Mouse (Mus musculus) forebrain, embryonic 11.5 days (tissue): ENCODE results near the gene Zfpl1. TPM values are rescaled to one million over a fixed set of nuclear protein-coding genes. Genes with fewer than 3 reads are reported as not detected.
"Not testable (repeated sequence)": the region's sequence is repeated elsewhere in the genome, so short reads cannot be mapped to it uniquely, and the experiment has no call there.

Experiments used
- ATAC-seq: fragments of 200-750 bp; cut with Nextera tagmentation; replicated peaks from 2 replicates; pipeline ENCODE4 v1.8.0; 2017; ENCODE audit warnings: moderate TSS enrichment; ENCODE audit not compliant: low FRiP score
- DNase-seq: peaks from one replicate; pipeline ENCODE4 v3.0.0-alpha.2; 2017; ENCODE audit warnings: low spot score
- H3K27ac ChIP-seq: fragments of 300-500 bp; sonication (generic); 2 replicates; pipeline ENCODE4 v1.5.1; 2014; ENCODE audit warnings: low read depth, low read length
- H3K27me3 ChIP-seq: fragments of 300-500 bp; sonication (generic); 2 replicates; pipeline ENCODE4 v1.6.1; 2014; ENCODE audit warnings: mild to moderate bottlenecking, low read length, mixed read lengths; ENCODE audit not compliant: control insufficient read depth, insufficient read depth
- H3K36me3 ChIP-seq: fragments of 300-500 bp; sonication (generic); 2 replicates; pipeline ENCODE4 v1.6.1; 2014; ENCODE audit warnings: mild to moderate bottlenecking, low read length, moderate library complexity, mixed read lengths; ENCODE audit not compliant: control insufficient read depth, insufficient read depth
- H3K4me1 ChIP-seq: fragments of 300-500 bp; sonication (generic); replicated peaks from 2 replicates; pipeline ENCODE4 v1.6.1; 2014; ENCODE audit warnings: low read length, mixed read lengths; ENCODE audit not compliant: control insufficient read depth, insufficient read depth
- H3K4me2 ChIP-seq: fragments of 300-500 bp; sonication (generic); 2 replicates; pipeline ENCODE4 v1.6.1; 2014; ENCODE audit warnings: low read depth, mild to moderate bottlenecking, low read length, moderate library complexity, mixed read lengths; ENCODE audit not compliant: severe bottlenecking
- H3K4me3 ChIP-seq: fragments of 300-500 bp; sonication (generic); 2 replicates; pipeline ENCODE4 v1.5.1; 2014; ENCODE audit warnings: low read depth, low read length
- H3K9ac ChIP-seq: fragments of 300-500 bp; sonication (generic); 2 replicates; pipeline ENCODE4 v1.6.1; 2014; ENCODE audit warnings: low read length
- H3K9me3 ChIP-seq: fragments of 300-500 bp; sonication (generic); 2 replicates; pipeline ENCODE4 v1.6.1; 2016; ENCODE audit warnings: low read length, mixed read lengths; ENCODE audit not compliant: control insufficient read depth
- WGBS: fragments of 180-500 bp; shearing (Covaris S2); extraction: QIAGEN DNeasy Blood & Tissue Kit; methylation state at CpG from one replicate; pipeline ENCODE4 v1.1.7; 2014; 5-methylcytosine and 5-hydroxymethylcytosine counted together
- polyA plus RNA-seq: library from polyadenylated mRNA; unstranded; fragments of >200 nt; fragmentation: Nextera tagmentation; extraction: Ambion mirVana; gene quantifications from 2 replicates; pipeline ENCODE4 v1.2.1, GENCODE M21; 2014

Zfpl1 gene
- 62.5 and 75.0 TPM in 2 replicates for polyA plus RNA-seq

DNA sequence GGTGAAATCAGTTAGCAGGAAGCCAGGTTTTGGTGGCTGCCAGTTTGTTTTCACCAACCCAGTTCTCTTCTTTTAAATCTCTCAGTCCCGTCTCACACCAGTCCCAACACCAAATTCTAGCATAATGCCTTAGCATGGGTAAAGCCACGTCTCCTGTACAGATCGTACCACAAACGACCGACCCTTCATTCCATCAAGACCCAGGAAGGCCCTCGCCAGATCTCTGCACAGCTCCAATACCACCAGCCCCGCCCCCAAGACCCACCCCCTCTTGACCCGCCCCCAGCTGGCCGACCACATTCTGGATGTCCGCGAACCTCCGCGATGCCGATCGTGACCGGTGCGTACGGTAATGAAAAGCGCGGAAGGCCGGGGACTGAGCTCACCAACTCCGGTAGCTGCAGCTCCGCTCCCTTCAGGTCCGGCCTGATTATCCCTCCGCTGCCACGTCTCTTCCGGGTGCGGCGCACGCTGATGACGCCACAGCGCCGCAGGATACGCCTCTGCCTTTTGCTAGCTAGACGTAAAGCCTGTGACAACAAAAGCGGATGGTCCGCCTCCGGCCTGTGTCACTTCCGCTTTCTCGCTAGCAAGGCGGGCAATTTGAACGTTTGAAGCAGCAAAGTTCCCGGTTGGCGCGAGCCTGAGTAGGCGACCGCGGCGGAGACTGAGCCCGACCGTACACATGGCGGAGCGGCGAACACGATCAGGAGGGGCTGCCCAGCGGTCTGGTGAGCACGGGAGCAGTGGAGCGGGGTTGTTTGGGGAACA is at the start of gene Zfpl1, which contains the start of gene Cdca5:
Zfpl1 (minus strand) TSS at position 479 of the 771 bp plus-strand sequence.
Cdca5 (plus strand) TSS at position 506 of the 771 bp plus-strand sequence.
- H3K27ac ChIP-seq, result peak within 1 kb of the TSS; percentile 51; the same call in 1 of the 2 replicates
- H3K4me2 ChIP-seq, result peak within 1 kb of the TSS; percentile 93
- no peaks in the 10 kb centered on the region for H3K27me3 ChIP-seq
- H3K9me3 ChIP-seq, result no peaks in the 10 kb centered on the region
- peak within 1 kb of the TSS; percentile 83 for H3K4me3 ChIP-seq
- peak; percentile 87 for ATAC-seq
- peak within 1 kb of the TSS; percentile 61 for H3K9ac ChIP-seq
- under 1% methylated on average over 58 of the region's 58 CpGs for WGBS
- no peaks in the 10 kb centered on the region; the same call in 1 of the 2 replicates for H3K36me3 ChIP-seq
- DNase-seq, result peak; percentile 98
- peaks cover 8% of the 10 kb centered on the region; the same call in 1 of the 2 replicates for H3K4me1 ChIP-seq

GRCm38 (mm10) chr19:6133197-6133596 is 48.4 kb upstream of the Zfpl1 start:
- not testable (repeated sequence) for H3K36me3 ChIP-seq, H3K9ac ChIP-seq, H3K27ac ChIP-seq, H3K4me3 ChIP-seq, H3K27me3 ChIP-seq, ATAC-seq, H3K4me2 ChIP-seq, DNase-seq, H3K9me3 ChIP-seq, H3K4me1 ChIP-seq
- WGBS, result 63% methylated on average over 1 of the region's 1 CpGs

DNA sequence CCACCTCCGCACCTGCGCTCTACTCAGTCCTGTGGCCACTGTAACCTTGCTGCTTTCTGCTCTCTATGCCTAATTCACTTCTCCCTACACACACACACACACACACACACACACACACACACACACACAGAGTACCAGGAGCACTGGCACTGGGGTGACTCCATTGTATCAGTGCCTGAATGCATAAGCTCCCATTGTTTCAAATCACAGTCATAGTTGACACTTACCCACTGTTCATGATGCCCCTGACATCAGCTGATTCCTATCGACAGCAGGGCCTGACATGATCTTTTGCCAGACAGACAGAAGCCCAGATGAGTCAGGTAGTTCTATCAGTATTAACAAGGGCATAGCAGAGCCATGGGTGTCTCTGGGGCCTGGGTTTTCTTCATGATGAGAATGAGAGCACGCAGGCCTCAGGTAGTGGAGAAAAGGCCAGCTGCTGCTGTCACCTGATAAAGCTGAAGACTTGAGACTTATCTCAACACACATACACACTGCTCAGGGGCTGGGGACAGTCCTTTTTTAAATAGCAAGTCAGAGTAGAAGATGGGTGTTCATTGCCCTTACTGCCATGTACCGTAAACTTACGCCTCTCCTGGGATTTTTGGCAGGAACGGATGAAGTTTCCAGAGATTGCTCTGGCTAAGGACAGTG is 47.5 kb upstream of the Zfpl1 start:
- WGBS, result 89% methylated on average over 7 of the region's 7 CpGs
- DNase-seq (no peak), ATAC-seq (no peak)
- Histone ChIP-seq H3K9ac (no peak overlapping the region), H3K27me3 (no peaks in the 10 kb centered on the region), H3K4me2 (no peak overlapping the region), H3K9me3 (no peaks in the 10 kb centered on the region), H3K4me1 (no peaks in the 10 kb centered on the region), H3K27ac (no peak overlapping the region), H3K4me3 (no peak overlapping the region), H3K36me3 (no peaks in the 10 kb centered on the region)

- H3K27ac ChIP-seq, H3K4me3 ChIP-seq, H3K9ac ChIP-seq, H3K36me3 ChIP-seq, DNase-seq, H3K27me3 ChIP-seq, H3K4me2 ChIP-seq, H3K4me1 ChIP-seq, ATAC-seq, H3K9me3 ChIP-seq: not testable (repeated sequence)
- WGBS, result 79% methylated on average over 7 of the region's 7 CpGs
Observed at GRCm38 (mm10) chr19:6130414-6131128, 45.8 kb upstream of the Zfpl1 start.

- Histone ChIP-seq H3K27me3 (no peaks in the 10 kb centered on the region), H3K36me3 (no peaks in the 10 kb centered on the region), H3K9ac (peak within 1 kb of the TSS; percentile 66), H3K4me1 (no peaks in the 10 kb centered on the region; the same call in 1 of the 2 replicates), H3K27ac (peak within 1 kb of the TSS; percentile 55; the same call in 1 of the 2 replicates), H3K4me3 (peak within 1 kb of the TSS; percentile 47), H3K4me2 (peak within 1 kb of the TSS; percentile 59), H3K9me3 (no peaks in the 10 kb centered on the region)
- peak; percentile 87 for ATAC-seq
- WGBS, result under 1% methylated on average over 32 of the region's 32 CpGs
- DNase-seq, result peak; percentile 92
Observed at GRCm38 (mm10) chr19:6127760-6128341, 43.1 kb upstream of the Zfpl1 start, which contains the start of gene Snx15. Gene Snx15, minus strand, starts transcription at chr19:6128304.

- no peaks in the 10 kb centered on the region for H3K27me3 ChIP-seq
- H3K4me3 ChIP-seq, result peak overlapping the region; percentile 47
- H3K36me3 ChIP-seq, result no peaks in the 10 kb centered on the region
- WGBS, result 76% methylated on average over 10 of the region's 10 CpGs
- ATAC-seq (no peak), DNase-seq (no peak)
- H3K9me3 ChIP-seq, result no peaks in the 10 kb centered on the region
- peak overlapping the region; percentile 66 for H3K9ac ChIP-seq
- peak overlapping the region; percentile 59 for H3K4me2 ChIP-seq
- no peak overlapping the region for H3K27ac ChIP-seq
- H3K4me1 ChIP-seq, result no peaks in the 10 kb centered on the region; the same call in 1 of the 2 replicates
Observed at GRCm38 (mm10) chr19:6126789-6127580, 42.2 kb upstream of the Zfpl1 start.

DNA sequence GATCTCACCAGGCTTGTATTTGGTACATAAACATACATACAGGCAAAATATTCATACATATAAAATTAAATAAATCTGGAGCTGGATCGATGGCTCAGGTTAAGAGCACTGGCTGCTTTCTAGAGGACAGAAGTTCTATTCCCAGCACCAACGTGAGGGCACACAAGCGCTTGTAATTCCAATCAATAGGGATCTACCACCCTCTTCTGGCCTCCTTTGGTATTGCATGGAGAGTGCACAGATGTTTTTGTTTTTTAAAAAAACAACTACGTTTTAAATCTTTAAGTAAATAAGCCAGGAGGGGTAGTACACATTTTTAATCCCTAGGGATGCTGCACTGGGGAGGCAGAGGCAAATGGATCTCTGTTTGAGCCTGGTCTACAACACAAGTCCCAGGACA is 41.5 kb upstream of the Zfpl1 start:
- Histone ChIP-seq H3K36me3 (no peaks in the 10 kb centered on the region), H3K9ac (no peak overlapping the region), H3K27ac (no peak overlapping the region), H3K27me3 (no peaks in the 10 kb centered on the region), H3K9me3 (no peaks in the 10 kb centered on the region), H3K4me2 (no peak overlapping the region), H3K4me1 (no peaks in the 10 kb centered on the region; the same call in 1 of the 2 replicates), H3K4me3 (no peak overlapping the region)
- 25% methylated on average over 4 of the region's 4 CpGs for WGBS
- peak; percentile 61 for DNase-seq
- ATAC-seq, result no peak
